Mouse (Mus musculus): Measurements from ENCODE around the gene Scfd2.

DNA sequence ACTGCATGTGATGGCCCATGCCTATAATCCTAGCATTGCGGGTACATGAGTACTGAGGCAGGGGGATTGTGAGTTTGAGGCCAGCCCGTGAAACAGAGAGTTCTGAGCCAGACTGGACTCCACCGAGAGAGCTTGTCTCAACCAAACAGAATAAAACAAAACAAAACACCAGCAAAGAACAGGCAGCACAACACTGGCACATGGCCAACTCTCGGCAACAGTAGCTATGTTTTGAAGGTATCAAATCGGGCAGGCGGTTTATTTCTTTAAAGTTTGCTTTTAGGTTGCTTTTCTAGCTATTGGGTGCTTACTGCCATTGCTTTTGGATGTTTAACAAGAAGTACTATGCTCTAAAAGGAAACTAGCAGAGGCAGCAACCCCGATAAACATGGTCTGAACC lies 251.9 kb downstream of the Scfd2 start:
- TF ChIP-seq CTCF (IDR thresholded peaks at IDR 0.05; ENCODE audit: control insufficient read depth, insufficient read depth, insufficient replicate concordance, low read depth, low read length) (no peak), POLR2A (IDR thresholded peaks at IDR 0.05; ENCODE audit: control insufficient read depth, low read depth, low read length) (no peak)

All from testis, adult 2 months (tissue).